Mouse (Mus musculus) embryonic facial prominence, embryonic 11.5 days (tissue): ENCODE data around the gene Cwc22. TPM values are rescaled to one million over a fixed set of nuclear protein-coding genes. Genes with fewer than 3 reads are reported as not detected.

Experiments used
- ATAC-seq: fragments of 200-750 bp; cut with Nextera tagmentation; replicated peaks from 2 replicates; pipeline ENCODE4 v1.8.0; 2017; ENCODE audit warnings: low read depth; ENCODE audit not compliant: insufficient number of reproducible peaks, low FRiP score, low TSS enrichment
- DNase-seq: peaks from one replicate; pipeline ENCODE4 v3.0.0-alpha.2; 2015; ENCODE audit warnings: low spot score
- H3K27ac ChIP-seq: fragments of 300-500 bp; sonication (generic); replicated peaks from 2 replicates; pipeline ENCODE4 v1.5.1; 2014; ENCODE audit warnings: mild to moderate bottlenecking, low read depth, low read length, control low read depth
- H3K27me3 ChIP-seq: fragments of 300-500 bp; sonication (generic); 2 replicates; pipeline ENCODE4 v1.6.1; 2014; ENCODE audit warnings: mild to moderate bottlenecking, low read length, moderate library complexity, mixed read lengths; ENCODE audit not compliant: control insufficient read depth, insufficient read depth
- H3K36me3 ChIP-seq: fragments of 300-500 bp; sonication (generic); replicated peaks from 2 replicates; pipeline ENCODE4 v1.6.1; 2014; ENCODE audit warnings: low read depth, mild to moderate bottlenecking, low read length, moderate library complexity, mixed read lengths; ENCODE audit not compliant: control insufficient read depth, insufficient read depth
- H3K4me1 ChIP-seq: fragments of 300-500 bp; sonication (generic); 2 replicates; pipeline ENCODE4 v1.6.1; 2014; ENCODE audit warnings: low read length, mixed read lengths; ENCODE audit not compliant: control insufficient read depth, insufficient read depth
- H3K4me2 ChIP-seq: fragments of 300-500 bp; sonication (generic); 2 replicates; pipeline ENCODE4 v1.6.1; 2014; ENCODE audit warnings: low read depth, mild to moderate bottlenecking, control low read depth, low read length, moderate library complexity
- H3K4me3 ChIP-seq: fragments of 300-500 bp; sonication (generic); 2 replicates; pipeline ENCODE4 v1.5.1; 2014; ENCODE audit warnings: low read depth, low read length, control low read depth
- H3K9ac ChIP-seq: fragments of 300-500 bp; sonication (generic); replicated peaks from 2 replicates; pipeline ENCODE4 v1.6.1; 2014; ENCODE audit warnings: mild to moderate bottlenecking, control low read depth, low read length
- H3K9me3 ChIP-seq: fragments of 300-500 bp; sonication (generic); replicated peaks from 2 replicates; pipeline ENCODE4 v1.6.1; 2016; ENCODE audit warnings: mild to moderate bottlenecking, low read length, inconsistent platforms, mixed read lengths; ENCODE audit not compliant: control insufficient read depth
- WGBS: fragments of 180-500 bp; shearing (Covaris S2); extraction: QIAGEN DNeasy Blood & Tissue Kit; methylation state at CpG from one replicate; pipeline ENCODE4 v1.1.7; 2014; 5-methylcytosine and 5-hydroxymethylcytosine counted together
- polyA plus RNA-seq: library from polyadenylated mRNA; unstranded; fragments of >200 nt; fragmentation: Nextera tagmentation; extraction: Ambion mirVana; gene quantifications from 2 replicates; pipeline ENCODE4 v1.2.1, GENCODE M21; 2014

The Cwc22 gene
- polyA plus RNA-seq, 1 experiment from 2014 or later: 41.5 TPM

GRCm38 (mm10) chr2:77984209-77984608 lies 38.0 kb upstream of the Cwc22 start:
- DNase-seq: no peak
- no peak for ATAC-seq
- H3K9me3 ChIP-seq: no peaks in the 10 kb centered on the region
- H3K36me3 ChIP-seq: no peaks in the 10 kb centered on the region
- H3K27me3 ChIP-seq: no peaks in the 10 kb centered on the region
- no peak overlapping the region for H3K4me2 ChIP-seq
- WGBS: 75% methylated on average over 4 of the region's 4 CpGs
- no peak overlapping the region for H3K9ac ChIP-seq
- no peak overlapping the region for H3K27ac ChIP-seq
- H3K4me1 ChIP-seq: no peaks in the 10 kb centered on the region
- H3K4me3 ChIP-seq: no peak overlapping the region

- no peaks in the 10 kb centered on the region for H3K36me3 ChIP-seq
- H3K4me2 ChIP-seq: no peak overlapping the region
- no peak overlapping the region for H3K4me3 ChIP-seq
- DNase-seq (no peak), ATAC-seq (no peak)
- H3K27me3 ChIP-seq: no peaks in the 10 kb centered on the region
- H3K9ac ChIP-seq: no peak overlapping the region
- WGBS: 91% methylated on average over 4 of the region's 4 CpGs
- H3K9me3 ChIP-seq: no peaks in the 10 kb centered on the region
- H3K27ac ChIP-seq: no peak overlapping the region
- no peaks in the 10 kb centered on the region for H3K4me1 ChIP-seq
Observed at GRCm38 (mm10) chr2:77981826-77982225, 35.7 kb upstream of the Cwc22 start.

- WGBS: 88% methylated on average over 5 of the region's 5 CpGs
- Histone ChIP-seq H3K27ac (no peak overlapping the region), H3K36me3 (no peaks in the 10 kb centered on the region), H3K4me2 (no peak overlapping the region), H3K27me3 (no peaks in the 10 kb centered on the region), H3K9ac (no peak overlapping the region), H3K4me1 (no peaks in the 10 kb centered on the region), H3K4me3 (no peak overlapping the region), H3K9me3 (no peaks in the 10 kb centered on the region)
- no peak for DNase-seq
- no peak for ATAC-seq
Observed at GRCm38 (mm10) chr2:77980696-77981095, 34.5 kb upstream of the Cwc22 start.

GRCm38 (mm10) chr2:77979519-77979918 lies 33.3 kb upstream of the Cwc22 start:
- Histone ChIP-seq H3K9ac (no peak overlapping the region), H3K4me3 (no peak overlapping the region), H3K36me3 (no peaks in the 10 kb centered on the region), H3K9me3 (no peaks in the 10 kb centered on the region), H3K27me3 (no peaks in the 10 kb centered on the region), H3K4me2 (no peak overlapping the region), H3K27ac (no peak overlapping the region), H3K4me1 (no peaks in the 10 kb centered on the region)
- DNase-seq (no peak), ATAC-seq (no peak)
- 89% methylated on average over 2 of the region's 2 CpGs for WGBS

- no peaks in the 10 kb centered on the region for H3K27me3 ChIP-seq
- H3K4me1 ChIP-seq: no peaks in the 10 kb centered on the region
- no peak overlapping the region for H3K27ac ChIP-seq
- no peak overlapping the region for H3K9ac ChIP-seq
- no peaks in the 10 kb centered on the region for H3K9me3 ChIP-seq
- ATAC-seq (no peak), DNase-seq (no peak)
- H3K36me3 ChIP-seq: no peaks in the 10 kb centered on the region
- H3K4me2 ChIP-seq: no peak overlapping the region
- WGBS: 93% methylated on average over 8 of the region's 8 CpGs
- no peak overlapping the region for H3K4me3 ChIP-seq
Observed at GRCm38 (mm10) chr2:77979081-77979480, 32.9 kb upstream of the Cwc22 start.

- H3K4me2 ChIP-seq: no peak overlapping the region
- DNase-seq: no peak
- no peaks in the 10 kb centered on the region for H3K4me1 ChIP-seq
- no peaks in the 10 kb centered on the region for H3K36me3 ChIP-seq
- 92% methylated on average over 3 of the region's 3 CpGs for WGBS
- no peak overlapping the region for H3K9ac ChIP-seq
- no peak overlapping the region for H3K27ac ChIP-seq
- no peaks in the 10 kb centered on the region for H3K27me3 ChIP-seq
- no peak overlapping the region for H3K4me3 ChIP-seq
- no peak for ATAC-seq
- no peaks in the 10 kb centered on the region for H3K9me3 ChIP-seq
Observed at GRCm38 (mm10) chr2:77978256-77978655, 32.1 kb upstream of the Cwc22 start.

- Histone ChIP-seq H3K4me2 (no peak overlapping the region), H3K4me3 (no peak overlapping the region), H3K36me3 (no peaks in the 10 kb centered on the region), H3K9me3 (no peaks in the 10 kb centered on the region), H3K27me3 (no peaks in the 10 kb centered on the region), H3K4me1 (no peaks in the 10 kb centered on the region), H3K27ac (no peak overlapping the region), H3K9ac (no peak overlapping the region)
- no peak for DNase-seq
- no peak; the same call in 1 of the 2 replicates for ATAC-seq
- WGBS: 88% methylated on average over 5 of the region's 5 CpGs
Observed at GRCm38 (mm10) chr2:77976321-77976920, 30.2 kb upstream of the Cwc22 start.

- Histone ChIP-seq H3K4me1 (no peaks in the 10 kb centered on the region), H3K27me3 (no peaks in the 10 kb centered on the region), H3K27ac (no peak overlapping the region), H3K36me3 (no peaks in the 10 kb centered on the region), H3K9ac (no peak overlapping the region), H3K4me3 (no peak overlapping the region), H3K9me3 (no peaks in the 10 kb centered on the region), H3K4me2 (no peak overlapping the region)
- DNase-seq (peak; percentile 41), ATAC-seq (no peak)
- WGBS: 45% methylated on average over 4 of the region's 4 CpGs
Observed at GRCm38 (mm10) chr2:77975606-77976005, 29.4 kb upstream of the Cwc22 start.
